Mouse (Mus musculus): ENCODE data around the gene Gcnt2. TPM values are rescaled to one million over a fixed set of nuclear protein-coding genes. Genes with fewer than 3 reads are reported as not detected.
A peak's percentile ranks its signal among the peaks of the same experiment; 100 is the strongest.

Gene Gcnt2
- polyA plus RNA-seq, 1 experiment: 5.3 TPM

DNA sequence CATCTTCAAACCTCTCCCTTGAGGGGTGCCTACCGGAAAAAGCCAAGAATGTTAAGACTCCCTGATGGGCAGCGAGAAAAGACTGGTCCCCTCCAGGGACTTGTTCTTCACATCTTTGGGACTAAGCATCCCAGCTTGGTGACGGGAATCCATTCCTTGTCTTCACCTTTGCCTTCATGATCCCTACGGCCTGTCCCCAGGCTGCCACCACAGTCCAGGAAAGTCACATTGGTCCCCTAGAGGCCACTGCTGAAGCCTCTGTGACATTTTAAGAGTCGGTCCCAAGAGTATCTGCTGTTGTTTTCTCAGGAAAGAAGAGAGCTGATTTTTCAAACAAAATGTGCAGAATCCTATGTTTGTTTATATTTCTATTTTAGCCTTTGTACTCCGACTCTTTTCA lies 52.4 kb downstream of the Gcnt2 start:
- no peaks in the 10 kb centered on the region for H3K27me3 ChIP-seq (ENCODE audit: control insufficient read depth, insufficient read depth, insufficient read length)
- H3ac ChIP-seq (ENCODE audit: control insufficient read depth, insufficient read length): no peak overlapping the region
- no peaks in the 10 kb centered on the region for H3K79me2 ChIP-seq (ENCODE audit: control insufficient read depth, insufficient read depth)
- H3K4me2 ChIP-seq (ENCODE audit: low read depth): no peak overlapping the region
- H3K36me3 ChIP-seq (ENCODE audit: control insufficient read depth, insufficient read depth): no peaks in the 10 kb centered on the region
- no peak overlapping the region for H3K4me3 ChIP-seq
- TF ChIP-seq MAX (IDR thresholded peaks at IDR 0.05; ENCODE audit: low read depth) (no peak), TCF3 (IDR thresholded peaks at IDR 0.05; ENCODE audit: insufficient read length, low read depth) (no peak), POLR2AphosphoS2 (IDR thresholded peaks at IDR 0.05; ENCODE audit: insufficient read length, low read depth) (no peak), MYOD1 (IDR thresholded peaks at IDR 0.05; ENCODE audit: control insufficient read depth in 1 of 3, insufficient read length in 2 of 3, low read depth in 2 of 3) (no peak), USF1 (IDR thresholded peaks at IDR 0.05; ENCODE audit: low read depth) (no peak), CEBPB (IDR thresholded peaks at IDR 0.05; ENCODE audit: insufficient read depth, poor library complexity, severe bottlenecking) (no peak), REST (IDR thresholded peaks at IDR 0.05; ENCODE audit: insufficient read depth, insufficient read length) (no peak)

DNA sequence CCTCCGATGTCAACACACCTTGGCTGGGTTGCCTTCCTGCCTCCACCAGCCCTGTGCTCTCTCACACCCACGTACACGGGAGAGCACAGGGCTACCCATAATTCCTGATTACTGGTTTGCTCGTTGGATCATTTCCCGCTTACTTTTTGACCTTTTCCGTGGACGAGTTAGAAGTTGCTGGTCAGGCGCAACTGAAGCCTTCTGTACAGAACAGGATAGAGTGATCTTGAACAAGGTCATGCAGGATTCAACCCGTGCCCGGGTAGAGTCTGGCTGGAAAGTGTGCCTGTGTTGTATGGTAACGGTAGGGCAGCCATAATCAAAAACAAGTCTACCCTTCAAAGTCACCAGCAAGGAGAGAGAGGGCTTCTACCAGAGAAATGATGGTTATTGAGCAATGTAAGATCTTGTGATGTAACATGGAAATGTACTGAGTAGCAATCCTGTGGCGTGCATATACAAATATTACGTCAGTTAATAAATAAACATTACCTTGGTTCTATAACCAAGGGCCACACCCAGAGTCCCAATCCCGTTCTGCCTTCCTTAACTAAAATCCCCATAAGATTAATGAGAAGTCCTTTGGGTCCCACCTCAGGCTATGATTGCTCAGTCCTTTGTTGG lies 54.0 kb downstream of the Gcnt2 start:
- H3K27me3 ChIP-seq (ENCODE audit: control insufficient read depth, insufficient read depth, insufficient read length): no peaks in the 10 kb centered on the region
- TF ChIP-seq MYOG (IDR thresholded peaks at IDR 0.05; ENCODE audit: control insufficient read depth in 1 of 3, insufficient read depth in 1 of 3, insufficient read length in 2 of 3, low read depth in 2 of 3) (no peak), MYOD1 (IDR thresholded peaks at IDR 0.05; ENCODE audit: control insufficient read depth in 1 of 3, insufficient read length in 2 of 3, low read depth in 2 of 3) (no peak), TCF12 (IDR thresholded peaks at IDR 0.05; ENCODE audit: insufficient read depth, poor library complexity, severe bottlenecking) (no peak), POLR2A (IDR thresholded peaks at IDR 0.05; ENCODE audit: insufficient read length, low read depth) (no peak), REST (IDR thresholded peaks at IDR 0.05; ENCODE audit: insufficient read depth, insufficient read length) (no peak)
- H3K79me2 ChIP-seq (ENCODE audit: control insufficient read depth, insufficient read depth): peaks cover 9% of the 10 kb centered on the region
- no peak overlapping the region for H3K4me2 ChIP-seq (ENCODE audit: low read depth)
- no peak overlapping the region for H3K4me3 ChIP-seq
- no peaks in the 10 kb centered on the region for H3K36me3 ChIP-seq (ENCODE audit: control insufficient read depth, insufficient read depth)
- H3ac ChIP-seq (ENCODE audit: control insufficient read depth, insufficient read length): no peak overlapping the region

DNA sequence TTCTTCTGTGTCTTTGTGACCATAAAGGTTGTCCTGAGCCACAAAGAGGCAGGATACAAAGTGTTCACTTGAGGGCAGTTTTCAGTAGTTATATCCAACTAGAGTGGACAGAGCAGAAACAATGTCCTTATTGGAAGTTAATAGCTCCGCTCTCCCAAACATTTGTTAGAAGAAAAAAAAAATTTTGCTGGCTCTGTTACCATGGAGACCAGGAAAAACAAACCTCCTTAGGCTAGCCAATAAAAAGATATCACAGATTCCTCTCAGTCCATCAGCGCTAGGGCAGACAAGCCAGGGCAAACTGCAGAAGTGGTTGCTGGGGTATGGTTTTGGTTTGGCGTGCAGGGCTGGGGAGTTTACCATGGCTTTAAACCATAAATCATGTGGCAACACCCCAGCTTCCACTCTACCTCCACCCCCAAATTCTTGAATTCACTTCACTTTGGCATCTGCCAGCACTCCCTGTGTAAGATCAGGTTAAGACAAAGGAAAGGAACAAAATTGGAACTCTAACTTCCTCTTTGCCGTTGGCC lies 54.6 kb downstream of the Gcnt2 start:
- no peak overlapping the region for H3K4me2 ChIP-seq (ENCODE audit: low read depth)
- H3ac ChIP-seq (ENCODE audit: control insufficient read depth, insufficient read length): no peak overlapping the region
- H3K79me2 ChIP-seq (ENCODE audit: control insufficient read depth, insufficient read depth): peaks cover 15% of the 10 kb centered on the region
- no peak overlapping the region for H3K4me3 ChIP-seq
- TF ChIP-seq REST (IDR thresholded peaks at IDR 0.05; ENCODE audit: insufficient read depth, insufficient read length): no peak
- TF ChIP-seq MAX (IDR thresholded peaks at IDR 0.05; ENCODE audit: low read depth): no peak
- TF ChIP-seq TCF3 (IDR thresholded peaks at IDR 0.05; ENCODE audit: insufficient read length, low read depth): no peak
- TF ChIP-seq POLR2AphosphoS2 (IDR thresholded peaks at IDR 0.05; ENCODE audit: insufficient read length, low read depth): no peak
- no peak for TF ChIP-seq E2F4 (IDR thresholded peaks at IDR 0.05; ENCODE audit: insufficient read depth)
- TF ChIP-seq MYOG (IDR thresholded peaks at IDR 0.05; ENCODE audit: control insufficient read depth in 1 of 3, insufficient read depth in 1 of 3, insufficient read length in 2 of 3, low read depth in 2 of 3): no peak
- no peak for TF ChIP-seq USF1 (IDR thresholded peaks at IDR 0.05; ENCODE audit: low read depth)
- TF ChIP-seq TCF12 (IDR thresholded peaks at IDR 0.05; ENCODE audit: insufficient read depth, poor library complexity, severe bottlenecking): no peak
- TF ChIP-seq POLR2A (IDR thresholded peaks at IDR 0.05; ENCODE audit: insufficient read length, low read depth): no peak
- no peaks in the 10 kb centered on the region for H3K36me3 ChIP-seq (ENCODE audit: control insufficient read depth, insufficient read depth)
- no peaks in the 10 kb centered on the region for H3K27me3 ChIP-seq (ENCODE audit: control insufficient read depth, insufficient read depth, insufficient read length)

DNA sequence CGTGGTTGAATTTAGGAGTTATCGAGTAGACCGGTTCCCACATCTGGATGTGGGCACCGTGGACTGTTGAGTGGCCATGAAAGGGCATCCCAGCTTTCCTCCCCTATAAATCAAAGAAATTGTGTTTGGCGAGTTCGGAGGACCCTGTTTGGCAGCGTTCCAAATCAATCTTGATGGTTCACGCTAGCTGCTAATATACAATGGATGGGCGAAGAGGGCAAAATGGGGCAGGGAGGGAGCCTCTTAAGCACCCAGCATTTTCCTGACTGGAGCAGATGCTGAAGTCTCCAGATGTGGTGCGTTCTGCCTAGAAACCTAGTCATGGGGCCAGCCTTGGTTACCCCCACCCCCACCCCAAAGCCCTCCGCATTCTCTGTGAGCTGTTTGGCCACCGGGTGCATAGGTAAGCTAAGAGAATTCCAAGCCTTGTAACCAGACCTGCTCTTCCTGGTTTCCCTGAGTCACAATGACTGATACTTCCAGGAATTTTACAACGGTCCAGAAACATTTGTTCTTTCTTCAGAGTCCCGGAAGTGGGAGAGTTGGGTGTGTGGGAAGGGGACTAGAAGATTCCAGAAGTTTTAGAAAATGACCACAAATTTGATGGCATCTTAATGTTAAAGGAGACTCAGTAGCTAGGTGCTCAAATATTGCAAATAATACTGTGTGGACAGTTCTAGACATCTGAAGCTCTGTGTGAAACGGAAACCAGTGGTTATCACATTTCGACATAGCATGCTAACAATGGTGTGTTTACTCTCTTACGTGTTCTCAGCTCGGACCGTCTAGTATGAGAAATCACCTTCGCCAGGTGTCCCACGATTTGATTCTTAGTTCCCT lies 57.0 kb downstream of the Gcnt2 start:
- peak overlapping the region; percentile 89 for H3K4me2 ChIP-seq (ENCODE audit: low read depth)
- no peak overlapping the region for H3ac ChIP-seq (ENCODE audit: control insufficient read depth, insufficient read length)
- H3K27me3 ChIP-seq (ENCODE audit: control insufficient read depth, insufficient read depth, insufficient read length): no peaks in the 10 kb centered on the region
- H3K36me3 ChIP-seq (ENCODE audit: control insufficient read depth, insufficient read depth): no peaks in the 10 kb centered on the region
- peaks cover 36% of the 10 kb centered on the region for H3K79me2 ChIP-seq (ENCODE audit: control insufficient read depth, insufficient read depth)
- TF ChIP-seq POLR2AphosphoS2 (IDR thresholded peaks at IDR 0.05; ENCODE audit: insufficient read length, low read depth) (no peak), CEBPB (IDR thresholded peaks at IDR 0.05; ENCODE audit: insufficient read depth, poor library complexity, severe bottlenecking) (no peak), MYOD1 (IDR thresholded peaks at IDR 0.05; ENCODE audit: control insufficient read depth in 1 of 3, insufficient read length in 2 of 3, low read depth in 2 of 3) (no peak), E2F4 (IDR thresholded peaks at IDR 0.05; ENCODE audit: insufficient read depth) (no peak), MAX (IDR thresholded peaks at IDR 0.05; ENCODE audit: low read depth) (no peak), TCF12 (IDR thresholded peaks at IDR 0.05; ENCODE audit: insufficient read depth, poor library complexity, severe bottlenecking) (no peak), MYOG (IDR thresholded peaks at IDR 0.05; ENCODE audit: control insufficient read depth in 1 of 3, insufficient read depth in 1 of 3, insufficient read length in 2 of 3, low read depth in 2 of 3) (no peak), TCF3 (IDR thresholded peaks at IDR 0.05; ENCODE audit: insufficient read length, low read depth) (no peak), REST (IDR thresholded peaks at IDR 0.05; ENCODE audit: insufficient read depth, insufficient read length) (no peak), USF1 (IDR thresholded peaks at IDR 0.05; ENCODE audit: low read depth) (no peak), SRF (IDR thresholded peaks at IDR 0.05; ENCODE audit: control insufficient read depth, insufficient read length, low read depth) (no peak), POLR2A (IDR thresholded peaks at IDR 0.05; ENCODE audit: insufficient read length, low read depth) (no peak)
- H3K4me3 ChIP-seq: peak overlapping the region; percentile 94

All from myocyte (in vitro differentiated cells).